Mouse (Mus musculus) thymus, adult 18-20 months (tissue): ENCODE data around the gene Cse1l.

Source experiments
- DNase-seq, 2 experiments: peaks; one replicate each; pipeline ENCODE4 v3.0.0; 2022; ENCODE audit warnings: mixed read lengths in 2 of 2

The Cse1l gene

DNA sequence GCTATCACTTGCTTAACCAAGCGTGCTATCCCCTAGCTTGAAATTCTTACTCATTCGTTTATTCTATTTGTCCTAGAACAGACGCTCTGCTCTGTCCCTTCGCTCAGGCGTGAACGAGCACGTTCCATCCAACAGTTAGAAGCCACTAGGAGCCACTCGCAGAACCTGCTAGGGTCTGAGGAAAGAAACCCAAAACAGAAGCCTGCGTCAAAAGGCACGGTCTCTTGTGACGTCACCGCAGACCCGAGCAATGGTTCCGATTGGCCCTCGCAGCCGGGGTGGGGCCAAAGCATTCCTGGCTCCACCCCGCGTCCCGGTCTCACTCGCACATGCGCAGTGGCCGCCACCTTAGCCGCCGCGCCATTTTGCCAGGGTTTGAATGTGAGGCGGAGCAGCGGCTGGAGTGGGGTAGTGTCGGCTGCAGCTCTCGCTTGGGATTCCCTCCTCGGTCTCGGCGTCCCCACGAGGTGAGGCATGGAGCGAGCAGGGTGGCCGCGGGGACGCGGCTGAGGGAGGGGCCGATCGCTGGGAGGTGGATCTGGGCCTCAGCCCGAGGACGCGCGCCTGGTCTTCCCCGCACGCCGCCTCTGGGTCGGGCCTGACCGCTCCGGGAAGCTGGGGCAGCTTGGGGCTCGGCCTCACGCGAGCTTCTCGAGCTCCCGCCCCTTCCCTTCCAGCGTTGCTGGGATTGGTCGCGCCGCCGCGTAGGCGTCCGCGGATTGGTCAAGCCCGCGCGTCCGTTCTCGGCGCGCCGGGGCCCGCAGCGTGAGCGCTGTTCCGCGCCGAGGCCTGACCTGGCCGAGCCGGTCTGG, at the start of gene Cse1l:
Cse1l (plus strand) TSS at position 330 of the 812 bp plus-strand sequence.
- DNase-seq, result peak; percentile 93 to 95

DNA sequence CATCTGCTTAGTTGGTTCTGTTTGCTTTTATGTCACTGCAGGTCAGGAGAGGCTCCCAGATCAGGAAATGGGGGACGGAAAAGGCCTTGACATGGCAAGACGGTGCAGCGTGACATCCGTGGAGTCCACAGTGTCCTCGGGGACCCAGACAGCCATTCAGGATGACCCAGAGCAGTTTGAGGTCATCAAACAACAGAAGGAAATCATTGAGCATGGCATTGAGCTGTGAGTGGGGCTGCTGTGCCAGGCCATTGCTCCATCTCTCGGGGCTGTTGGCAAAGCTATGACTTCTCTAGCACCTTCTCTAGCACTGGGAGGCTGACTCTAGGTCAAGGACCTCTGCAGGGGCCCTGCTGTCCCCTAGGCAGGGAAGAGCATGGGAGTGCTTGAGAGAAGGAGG, 49.5 kb upstream of the Cse1l start:
- no peak for DNase-seq

DNA sequence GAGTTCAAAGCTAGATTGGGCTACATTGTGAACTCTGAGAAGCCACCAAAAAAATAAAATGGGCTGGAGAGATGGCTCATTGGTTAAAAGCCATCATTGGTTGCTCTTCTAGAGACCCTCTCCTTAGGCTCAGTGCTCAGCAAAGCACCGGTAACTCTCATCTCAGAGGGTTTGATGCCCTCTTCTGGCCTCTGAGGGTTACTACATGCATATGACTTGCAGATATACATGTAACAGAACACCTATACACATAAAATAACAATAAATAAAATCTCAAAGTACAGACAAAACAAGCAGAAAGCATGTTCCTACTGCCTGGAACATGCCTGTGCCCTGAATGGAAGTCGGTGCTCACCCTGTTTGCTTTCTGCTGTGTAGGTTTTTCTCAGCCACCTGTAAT, 48.7 kb upstream of the Cse1l start:
- no peak for DNase-seq

DNA sequence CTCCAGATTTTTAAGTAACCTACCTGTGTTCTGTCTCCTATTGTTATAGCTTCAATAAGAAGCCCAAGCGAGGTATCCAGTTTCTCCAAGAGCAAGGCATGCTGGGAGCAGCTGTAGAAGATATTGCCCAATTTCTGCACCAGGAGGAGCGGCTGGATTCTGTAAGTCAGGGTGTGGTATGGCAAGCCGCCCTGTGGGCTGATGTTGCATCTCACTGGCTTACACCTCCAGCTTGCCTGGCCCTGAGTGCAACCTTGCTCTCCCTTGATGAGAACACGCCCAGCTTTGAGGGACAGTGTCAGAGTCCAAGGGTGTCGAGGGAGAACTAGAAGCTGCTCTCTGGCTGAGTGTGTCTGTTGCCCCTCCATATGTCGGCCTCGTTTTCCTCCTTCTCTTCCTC, 46.6 kb upstream of the Cse1l start:
- no peak for DNase-seq

- no peak for DNase-seq
These were observed 43.3 kb upstream of the Cse1l start for GRCm38 (mm10) chr2:166862505-166862904.

DNA sequence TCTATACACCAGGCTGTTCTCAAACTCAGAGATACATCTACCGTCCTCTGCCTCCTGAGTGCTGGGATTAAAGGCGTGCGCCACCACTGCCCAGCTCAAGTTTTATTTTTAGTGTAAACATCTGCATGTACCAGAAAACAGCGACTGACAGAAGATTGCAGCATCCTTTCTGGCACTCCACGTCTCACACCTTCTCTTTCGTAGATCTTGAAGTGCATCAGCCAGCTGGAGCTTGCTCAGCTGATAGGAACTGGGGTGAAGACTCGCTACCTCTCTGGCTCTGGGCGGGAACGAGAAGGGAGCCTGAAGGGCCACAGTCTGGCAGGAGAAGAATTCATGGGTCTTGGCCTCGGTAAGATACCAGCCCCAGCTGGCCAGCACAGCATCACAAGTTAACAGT, 40.4 kb upstream of the Cse1l start:
- DNase-seq, result no peak

- no peak for DNase-seq
These were observed 35.5 kb upstream of the Cse1l start for GRCm38 (mm10) chr2:166870271-166870865.

DNA sequence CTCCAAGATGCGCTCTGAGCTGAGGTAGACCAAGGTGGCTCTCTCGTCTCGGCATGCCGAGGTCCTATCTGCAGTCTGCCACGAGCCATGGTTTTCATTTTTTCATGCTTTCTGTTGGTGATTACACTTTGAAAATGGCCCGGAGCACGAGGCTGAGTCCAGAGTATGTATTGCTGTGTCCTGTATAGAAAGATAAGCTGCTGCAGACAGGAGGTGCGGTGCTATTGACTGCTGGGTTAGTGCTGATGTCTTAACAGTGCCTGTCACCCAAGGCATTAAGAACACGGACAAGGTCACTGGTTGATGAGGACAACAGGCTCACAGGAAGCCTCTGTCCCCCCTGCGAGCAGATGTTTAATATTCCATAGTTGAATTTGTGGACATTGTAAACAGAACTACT, 34.9 kb upstream of the Cse1l start:
- no peak for DNase-seq

DNA sequence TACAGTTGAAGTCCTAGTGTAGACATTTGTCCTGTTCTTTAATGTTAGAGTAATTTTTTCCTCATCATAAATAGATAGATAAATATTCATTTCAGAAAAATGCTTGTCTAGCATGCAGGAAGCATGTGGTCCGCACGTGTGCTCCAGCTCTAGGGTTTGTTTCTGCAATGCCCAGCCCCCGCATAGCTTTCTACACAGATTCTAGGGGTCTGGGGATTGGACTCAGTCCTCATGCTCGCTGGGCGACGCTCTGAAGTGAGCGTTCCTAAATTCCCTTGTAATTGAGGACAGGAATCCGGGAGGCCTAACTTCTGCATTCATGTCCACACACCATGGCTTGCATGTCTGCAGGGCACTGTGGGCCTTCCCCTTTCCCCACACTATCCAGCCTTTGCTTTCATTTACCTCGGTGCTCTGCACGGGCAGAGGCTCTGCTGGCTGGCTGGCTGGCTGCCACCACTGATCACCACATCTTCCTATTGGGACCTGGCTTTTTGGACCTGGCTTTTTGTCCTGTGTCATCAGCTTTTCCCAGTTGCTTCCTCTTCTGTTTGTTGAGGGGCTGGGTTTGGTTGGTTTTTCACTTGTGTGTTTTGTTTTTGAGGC, 31.1 kb upstream of the Cse1l start:
- DNase-seq, result no peak

- peak in 1 of 2 experiments; percentile 29 for DNase-seq
These were observed 30.3 kb upstream of the Cse1l start for GRCm38 (mm10) chr2:166875561-166875960.

- no peak for DNase-seq
These were observed 29.5 kb upstream of the Cse1l start for GRCm38 (mm10) chr2:166876331-166876730.

DNA sequence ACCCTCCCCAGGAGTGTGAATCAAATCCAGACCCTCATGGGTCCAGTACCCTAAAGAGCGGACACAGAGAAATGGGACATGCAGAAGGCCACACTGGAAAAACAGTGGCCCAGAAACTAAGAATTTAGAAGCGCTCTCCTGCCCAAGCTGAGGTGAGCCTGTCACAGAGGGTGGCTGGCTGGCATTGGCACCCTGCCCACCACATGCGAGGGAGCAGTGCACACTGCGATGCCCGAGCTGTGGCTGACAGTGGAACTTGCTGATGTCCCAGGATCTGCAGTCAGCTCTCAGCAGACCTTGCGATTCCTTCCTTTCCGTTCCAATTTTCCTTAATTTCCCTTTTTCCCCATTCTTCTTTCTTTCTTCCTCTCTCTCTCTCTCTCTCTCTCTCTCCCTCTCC, 20.8 kb upstream of the Cse1l start:
- DNase-seq, result no peak

DNA sequence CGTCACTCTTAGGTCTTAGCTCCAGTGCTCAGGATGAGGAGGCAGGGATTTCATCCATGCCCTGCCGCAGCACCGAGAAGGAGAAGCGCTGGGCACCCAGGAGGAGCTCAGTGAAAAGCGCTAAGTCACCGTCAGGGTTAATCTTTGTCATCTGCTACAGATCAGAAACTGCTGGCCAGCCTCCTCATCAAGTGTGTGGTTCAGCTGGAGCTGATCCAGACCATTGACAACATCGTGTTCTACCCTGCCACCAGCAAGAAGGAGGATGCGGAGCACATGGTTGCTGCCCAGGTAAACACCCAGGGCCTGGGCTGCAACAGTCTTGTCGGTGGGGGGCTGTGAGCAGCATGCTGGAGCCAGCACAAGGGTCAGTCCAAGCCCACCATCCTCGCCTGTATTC, 20.2 kb upstream of the Cse1l start:
- DNase-seq, result no peak

GRCm38 (mm10) chr2:166886231-166886630, 19.6 kb upstream of the Cse1l start:
- DNase-seq, result no peak

DNA sequence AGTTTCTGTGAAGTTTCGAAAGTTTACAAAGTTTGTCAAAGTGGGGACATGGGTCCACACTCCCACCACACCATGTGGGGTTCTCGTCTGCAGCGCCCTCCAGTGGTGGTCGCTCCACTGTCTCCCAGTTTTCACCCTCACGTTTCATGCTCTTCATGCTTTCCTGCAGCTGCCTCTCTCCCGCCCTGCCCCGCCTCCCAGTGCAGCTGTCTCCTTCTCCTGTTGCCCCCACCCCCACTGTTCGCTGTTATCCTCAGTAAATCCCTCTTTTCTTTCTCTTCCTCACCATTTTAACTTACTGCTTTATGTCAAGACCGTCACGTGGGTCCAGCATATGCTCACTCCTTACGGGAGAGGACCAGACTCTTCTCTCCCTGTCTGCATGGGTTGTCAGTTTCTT, 18.0 kb upstream of the Cse1l start:
- no peak for DNase-seq

GRCm38 (mm10) chr2:166891366-166891880, 14.4 kb upstream of the Cse1l start:
- no peak for DNase-seq

GRCm38 (mm10) chr2:166892158-166892680, 13.6 kb upstream of the Cse1l start:
- no peak for DNase-seq

DNA sequence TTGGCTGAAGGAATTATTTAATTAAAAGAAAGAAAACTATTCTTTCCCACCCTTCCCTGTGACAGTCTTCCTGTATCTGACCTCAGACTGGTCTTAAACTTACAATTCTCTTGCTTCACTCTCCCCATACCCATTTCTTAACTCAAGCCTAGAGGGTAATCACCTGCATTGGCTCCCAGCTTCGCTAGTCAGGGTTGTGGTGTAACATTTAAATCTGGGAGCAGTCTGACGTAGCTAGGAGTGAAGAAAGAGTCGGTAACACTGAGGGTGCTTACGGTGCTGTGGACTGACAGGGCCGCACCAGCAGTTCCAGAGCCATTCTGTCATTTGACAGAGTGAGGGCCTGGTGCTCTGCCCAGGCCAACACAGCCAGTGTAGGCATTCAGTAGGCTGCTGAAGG, 12.8 kb upstream of the Cse1l start:
- DNase-seq, result no peak

GRCm38 (mm10) chr2:166896368-166896767, 9.5 kb upstream of the Cse1l start:
- no peak for DNase-seq

- no peak for DNase-seq
These were observed 8.9 kb upstream of the Cse1l start for GRCm38 (mm10) chr2:166896974-166897373.

- no peak for DNase-seq
These were observed 6.7 kb upstream of the Cse1l start for GRCm38 (mm10) chr2:166899161-166899560.

GRCm38 (mm10) chr2:166899746-166900145, 6.1 kb upstream of the Cse1l start:
- DNase-seq, result no peak

DNA sequence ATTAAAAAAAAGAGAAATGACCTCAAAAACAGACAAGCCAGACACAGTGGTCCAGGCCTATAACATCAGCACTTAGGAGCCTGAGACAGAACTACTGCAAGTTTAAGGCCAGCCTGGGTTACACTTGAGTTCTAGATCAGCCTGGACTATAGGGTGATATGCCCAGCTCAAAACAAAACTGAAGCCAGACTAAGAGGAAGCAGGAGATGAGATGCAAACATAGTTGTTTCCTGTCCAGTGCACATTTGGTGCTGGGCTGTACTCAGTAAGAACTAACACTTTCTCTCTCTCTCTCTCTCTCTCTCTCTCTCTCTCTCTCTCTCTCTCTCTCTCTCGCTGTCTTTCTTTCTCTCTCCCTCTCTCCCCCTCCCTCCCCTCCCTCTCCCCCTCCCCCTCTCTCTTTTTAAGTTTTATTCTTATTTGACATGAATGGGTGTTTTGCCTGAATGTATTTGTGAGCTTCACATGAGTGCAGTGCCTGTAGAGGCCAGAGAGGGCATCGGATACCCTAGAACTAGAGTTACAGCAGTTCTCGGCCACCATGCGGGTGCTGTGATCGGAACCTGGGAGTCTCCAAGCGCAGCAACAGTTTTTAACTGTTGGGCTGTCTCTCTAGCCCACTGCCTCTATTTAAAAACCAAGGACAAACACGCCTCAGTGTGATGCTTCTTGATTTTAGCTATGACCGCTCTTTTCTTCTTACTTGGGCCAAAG, 4.9 kb upstream of the Cse1l start:
- no peak for DNase-seq
